Mouse (Mus musculus) olfactory bulb, adult 2 months (tissue): ENCODE results near the gene Gm884. TPM values are rescaled to one million over a fixed set of nuclear protein-coding genes. Genes with fewer than 3 reads are reported as not detected.

Experiments
- H3K27ac ChIP-seq: fragments of 200-500 bp; 2 replicates; pipeline ENCODE4 v1.5.1; 2012; ENCODE audit warnings: low read depth, low read length; ENCODE audit not compliant: insufficient read depth
- H3K4me1 ChIP-seq: fragments of 200-500 bp; 2 replicates; pipeline ENCODE4 v1.6.1; 2012; ENCODE audit warnings: low read length; ENCODE audit not compliant: control insufficient read depth, insufficient read depth
- H3K4me3 ChIP-seq: fragments of 200-500 bp; 2 replicates; pipeline ENCODE4 v1.5.1; 2012; ENCODE audit warnings: mild to moderate bottlenecking, low read depth, low read length, moderate library complexity; ENCODE audit not compliant: insufficient read depth
- CTCF ChIP-seq: fragments of 200-500 bp; IDR thresholded peaks from 2 replicates; pipeline ENCODE4 v1.5.1; 2012; ENCODE audit warnings: low read depth, mild to moderate bottlenecking, low read length, moderate library complexity; ENCODE audit not compliant: insufficient read depth
- POLR2A ChIP-seq: fragments of 200-500 bp; IDR thresholded peaks from 2 replicates; pipeline ENCODE4 v1.6.1; 2012; ENCODE audit warnings: mild to moderate bottlenecking, low read depth, low read length, moderate library complexity; ENCODE audit not compliant: insufficient read depth
- WGBS: fragments of 180-500 bp; shearing (Covaris S2); methylation state at CpG from one replicate; pipeline ENCODE4 v1.1.7; 2018; 5-methylcytosine and 5-hydroxymethylcytosine counted together
- polyA plus RNA-seq: library from polyadenylated mRNA; stranded (reverse); fragments of >200 nt; gene quantifications from 2 replicates; pipeline ENCODE4 v1.2.4, GENCODE M21; 2012; ENCODE audit warnings: low replicate concordance; ENCODE audit not compliant: missing spikeins, insufficient read depth, insufficient read length

Gm884 gene
- polyA plus RNA-seq, 1 experiment: not detected

DNA sequence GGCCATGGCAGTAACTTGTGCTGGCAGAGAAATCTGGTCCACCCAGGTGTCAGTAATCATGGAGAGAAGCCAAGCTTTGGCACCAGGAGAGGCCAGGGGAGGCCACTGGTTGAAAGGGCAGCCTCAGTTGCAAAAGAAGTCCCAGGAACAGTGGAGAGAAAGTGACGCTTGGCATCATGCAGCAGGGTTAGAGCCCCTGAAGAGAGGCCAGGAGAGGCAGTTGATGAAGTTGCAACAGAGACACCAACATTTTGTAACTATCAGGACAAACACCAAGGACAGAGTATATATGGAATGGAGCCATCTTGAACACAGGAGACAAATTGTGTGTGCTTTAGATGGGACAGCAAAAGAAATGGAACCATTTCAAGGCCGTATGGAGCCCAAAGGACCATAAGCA is 108.8 kb downstream of the Gm884 start:
- no peak for TF ChIP-seq POLR2A
- TF ChIP-seq CTCF: no peak
- 80% methylated on average over 2 of the region's 2 CpGs for WGBS
- H3K4me3 ChIP-seq: no peak overlapping the region
- no peaks in the 10 kb centered on the region for H3K4me1 ChIP-seq
- H3K27ac ChIP-seq: no peak overlapping the region

DNA sequence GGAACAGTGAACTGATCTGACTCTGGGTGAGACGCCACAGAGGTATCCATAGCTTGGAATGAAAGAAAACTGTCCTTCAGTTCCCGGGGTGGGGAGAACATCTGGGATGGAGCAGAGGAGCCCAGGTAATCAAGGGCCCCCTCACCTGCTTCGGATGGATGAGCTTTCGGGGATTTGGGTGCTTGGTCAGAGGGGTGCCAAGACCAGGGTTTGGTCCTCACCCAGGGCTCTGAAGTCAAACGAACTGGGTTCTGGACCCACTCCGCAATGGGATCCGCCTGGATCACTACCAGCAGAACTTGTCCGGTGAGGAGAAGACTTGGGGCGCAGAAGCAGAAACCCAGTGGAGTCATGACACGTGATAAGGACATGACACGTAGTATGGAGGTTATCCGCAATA is 116.4 kb downstream of the Gm884 start, which contains the start of gene Lrrc37a:
Gene Lrrc37a, minus strand, starts transcription at position 101 of the 400 bp plus-strand sequence.
- Histone ChIP-seq H3K4me3 (no peak within 1 kb of the TSS), H3K27ac (no peak within 1 kb of the TSS), H3K4me1 (no peaks in the 10 kb centered on the region)
- 90% methylated on average over 12 of the region's 12 CpGs for WGBS
- TF ChIP-seq POLR2A (no peak), CTCF (no peak)

Other genes starting within 250 kb of the Gm884 start
- gene Plekhm1, start 208.5 kb downstream of the Gm884 start, polyA plus RNA-seq: not detected in 2 replicates
- not detected in 2 replicates for gene Lrrc37a, start 116.5 kb downstream of the Gm884 start, polyA plus RNA-seq
- gene Lyzl6, start 17.8 kb upstream of the Gm884 start, polyA plus RNA-seq: not detected in 2 replicates
- gene Rprml, start 28.4 kb upstream of the Gm884 start, polyA plus RNA-seq: not detected in 2 replicates
- gene Gosr2, start 76.8 kb upstream of the Gm884 start, polyA plus RNA-seq: not detected in 2 replicates
- not detected in 2 replicates for gene Wnt9b, start 128.7 kb upstream of the Gm884 start, polyA plus RNA-seq
- gene Wnt3, start 153.0 kb upstream of the Gm884 start, polyA plus RNA-seq: not detected in 2 replicates